Mouse (Mus musculus): ENCODE data around the gene Tmprss4.

The Tmprss4 gene

GRCm38 (mm10) chr9:45138191-45139032, 65.5 kb downstream of the Tmprss4 start, which contains the start of gene Scn4b:
Gene Scn4b, plus strand, starts transcription at chr9:45138395.
- DNase-seq (ENCODE audit: low spot score in 2 of 2) = no peak

- DNase-seq (ENCODE audit: low spot score in 2 of 2) = no peak
Observed at GRCm38 (mm10) chr9:45136442-45137169, 67.3 kb downstream of the Tmprss4 start.

- peak in 1 of 2 experiments; percentile 64 for DNase-seq (ENCODE audit: low spot score in 2 of 2)
Observed at GRCm38 (mm10) chr9:45133484-45134310, 70.2 kb downstream of the Tmprss4 start.

GRCm38 (mm10) chr9:45130119-45130518, 73.8 kb downstream of the Tmprss4 start:
- no peak for DNase-seq (ENCODE audit: low spot score in 2 of 2)

GRCm38 (mm10) chr9:45126941-45127340, 77.0 kb downstream of the Tmprss4 start:
- peak in 1 of 2 experiments; percentile 21 for DNase-seq (ENCODE audit: low spot score in 2 of 2)

- no peak for DNase-seq (ENCODE audit: low spot score in 2 of 2)
Observed at GRCm38 (mm10) chr9:45125211-45125610, 78.7 kb downstream of the Tmprss4 start.
